Mouse (Mus musculus) cerebellum, adult (tissue): ENCODE results near the gene Herc1.

Source experiments
- ATAC-seq: cut with Nextera tagmentation; 2 replicates; pipeline ENCODE4 v1.9.2; 2017; ENCODE audit warnings: mild to moderate bottlenecking, moderate library complexity, mixed read lengths; ENCODE audit not compliant: insufficient number of reproducible peaks, low FRiP score, low TSS enrichment

Gene Herc1

DNA sequence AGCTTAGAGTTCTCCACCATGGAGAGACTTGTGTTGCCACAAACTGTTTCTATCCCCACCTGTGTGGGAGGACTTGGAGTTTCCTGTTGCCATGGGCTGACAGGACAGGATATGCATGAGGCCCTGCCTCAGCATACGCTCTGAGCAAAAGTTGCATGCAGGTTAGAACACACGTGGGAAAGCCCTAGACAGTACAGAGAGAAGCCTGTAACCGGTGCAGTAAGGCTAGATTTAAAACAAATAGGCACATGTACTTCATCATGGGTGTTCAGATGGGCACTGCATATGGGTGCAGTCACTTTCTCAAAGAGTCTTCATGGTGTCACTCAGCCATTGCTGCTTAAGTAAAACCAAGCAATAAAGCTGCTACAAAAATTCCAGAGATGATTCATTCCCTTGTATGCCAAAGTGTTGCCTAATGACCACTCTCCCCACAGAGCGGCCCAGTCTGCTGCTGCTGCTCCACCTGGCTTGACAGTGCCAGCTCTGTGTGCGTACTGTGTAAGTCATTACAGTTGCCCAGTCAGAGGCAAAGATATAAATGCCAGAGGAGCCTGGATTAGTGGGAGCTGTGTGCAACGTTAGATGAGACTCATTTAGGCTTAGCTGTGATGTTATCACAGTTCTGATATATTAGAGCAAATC is 166.2 kb downstream of the Herc1 start:
- no peak for ATAC-seq

DNA sequence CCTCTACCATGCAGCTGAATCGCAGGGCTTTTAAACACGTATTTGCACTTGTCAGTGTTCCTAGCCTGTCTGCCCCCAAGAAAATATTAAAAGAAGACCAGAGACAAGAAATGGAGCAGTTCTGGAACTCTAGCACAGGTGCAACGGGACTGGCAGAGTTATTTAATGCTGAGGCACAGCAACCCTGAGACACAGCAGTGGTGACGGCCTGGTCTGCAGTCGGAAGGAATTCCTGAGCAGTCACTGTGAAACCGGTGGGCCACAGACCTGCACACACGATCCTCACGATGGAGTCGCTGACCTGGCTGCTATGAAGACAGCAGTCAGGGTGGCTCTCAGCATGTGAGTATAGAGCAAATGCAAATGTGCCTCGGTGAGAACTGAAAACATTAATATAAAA is 167.5 kb downstream of the Herc1 start:
- no peak for ATAC-seq

DNA sequence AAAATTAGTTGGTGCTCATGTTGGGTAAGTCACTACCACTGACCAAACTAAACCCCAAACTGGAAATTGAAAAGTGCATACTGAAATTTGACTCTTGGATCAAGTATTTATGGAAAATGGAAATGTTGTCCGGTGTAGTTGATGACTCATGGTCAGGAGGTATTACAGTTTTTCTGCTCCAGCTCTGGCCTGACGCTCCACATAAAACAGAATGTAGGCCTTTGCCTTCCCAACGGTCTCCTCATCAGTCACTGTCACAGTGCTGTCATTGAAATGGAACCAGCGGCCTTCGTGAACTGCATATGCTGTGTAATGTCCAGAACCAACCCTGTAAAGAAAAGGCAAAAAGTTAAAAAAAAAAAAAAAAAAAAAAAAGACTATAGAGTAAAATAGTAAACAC is 168.0 kb downstream of the Herc1 start:
- no peak for ATAC-seq

DNA sequence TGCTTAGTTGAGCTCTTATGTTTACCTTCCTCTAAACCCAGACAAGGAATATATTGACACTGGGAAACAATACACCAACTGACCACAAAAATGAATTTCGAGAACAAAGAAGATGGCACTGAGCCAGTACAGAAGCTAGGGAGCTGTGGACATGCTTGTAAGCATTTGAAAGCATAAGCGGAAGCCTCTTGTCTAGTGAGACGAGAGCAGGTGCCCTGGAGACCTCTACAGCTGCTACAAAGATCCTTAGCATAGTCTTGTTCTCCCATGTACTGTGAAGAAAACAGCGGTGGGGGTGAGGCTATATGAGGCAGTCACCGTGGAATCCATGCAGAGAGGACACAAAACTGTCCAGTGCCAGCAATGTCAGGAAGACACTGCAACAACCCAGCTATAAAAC is 168.7 kb downstream of the Herc1 start:
- no peak for ATAC-seq

DNA sequence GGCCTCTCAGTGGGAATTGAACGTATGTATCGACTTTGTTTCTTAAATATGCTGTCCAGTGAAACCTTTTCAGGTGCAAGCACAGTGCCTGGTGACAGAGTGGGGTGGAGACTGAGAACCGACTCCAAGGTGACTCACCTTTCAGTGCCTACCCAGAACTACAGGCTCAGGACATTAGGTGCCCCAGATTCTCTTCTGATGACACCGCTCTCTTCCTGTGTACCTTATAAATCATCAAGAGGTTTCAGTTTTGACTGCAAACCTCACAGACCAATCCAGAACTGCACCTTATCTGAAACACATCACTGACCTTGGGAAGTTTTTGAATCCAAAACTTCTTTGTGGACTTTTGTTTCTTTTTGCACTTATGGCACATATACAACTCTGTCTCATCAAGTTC is 170.0 kb downstream of the Herc1 start:
- ATAC-seq, result no peak

DNA sequence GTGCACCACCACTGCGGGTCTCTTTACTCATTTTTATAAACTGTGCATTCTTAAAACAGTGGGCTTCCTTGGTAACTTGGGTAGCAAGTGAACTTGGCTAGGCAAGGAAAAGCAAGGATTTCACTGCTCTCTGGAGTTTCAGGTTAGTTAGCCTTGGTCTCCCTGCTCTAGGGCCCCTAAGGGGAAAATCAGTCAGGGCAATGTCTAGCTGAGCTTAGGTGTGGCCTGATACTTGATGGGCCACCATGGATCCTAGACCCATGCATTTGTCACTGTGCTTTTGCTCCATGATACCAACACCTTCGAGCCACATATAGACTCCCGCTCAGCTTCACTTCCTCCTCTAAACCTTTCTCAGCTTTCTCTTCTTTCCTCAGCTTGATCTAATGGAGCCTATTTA is 171.3 kb downstream of the Herc1 start:
- no peak for ATAC-seq

DNA sequence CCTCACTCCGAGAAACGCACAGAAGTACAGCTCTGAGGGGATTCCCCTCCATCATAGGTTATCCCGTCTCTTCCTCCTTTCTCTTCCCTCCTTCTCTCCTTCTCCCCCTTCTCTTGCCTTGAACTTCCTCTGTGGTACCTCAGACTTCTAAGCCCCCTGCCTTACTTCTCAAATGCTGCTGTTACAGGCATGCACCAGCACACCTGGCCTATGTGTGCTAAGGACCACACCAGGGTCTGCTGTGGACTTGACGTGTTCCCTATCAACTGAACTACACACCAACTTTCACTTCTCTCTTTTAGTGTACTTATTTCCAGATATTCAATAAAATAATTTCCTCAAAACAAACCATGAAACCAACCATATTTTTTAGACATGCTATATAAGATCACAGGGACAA is 192.5 kb downstream of the Herc1 start:
- no peak for ATAC-seq
